Mouse (Mus musculus): Measurements from ENCODE around the gene Ntrk2.

Gene Ntrk2

DNA sequence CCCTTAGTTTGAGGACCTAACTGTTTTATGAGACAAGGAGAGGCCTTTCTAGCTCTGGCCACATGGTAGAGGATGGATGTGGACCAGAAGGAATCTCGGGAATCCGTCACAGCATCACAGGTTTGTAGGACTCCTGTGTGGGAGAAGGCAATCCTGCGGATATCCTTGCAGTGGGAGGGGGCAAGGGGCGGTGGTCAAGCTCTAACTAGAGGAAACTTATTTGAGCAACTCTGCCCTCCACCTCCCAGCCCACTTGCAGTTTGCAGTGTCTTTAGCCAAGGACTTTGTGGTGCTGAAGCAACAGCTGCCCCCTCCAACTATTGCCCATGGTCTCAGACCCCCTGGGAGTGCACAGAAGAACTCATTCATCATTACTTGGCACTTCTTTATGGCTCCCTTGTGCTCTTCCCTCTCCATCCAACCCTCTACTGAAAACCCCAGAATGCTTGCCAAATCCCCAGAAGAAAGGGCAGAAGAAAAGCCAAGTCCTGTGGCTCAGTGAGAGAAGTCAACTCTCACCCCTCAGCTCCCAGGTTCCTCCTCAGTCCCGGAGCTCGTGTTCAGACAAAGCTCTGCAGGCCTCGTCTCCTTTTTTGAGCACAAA, 336.9 kb downstream of the Ntrk2 start:
- DNase-seq, result peak in 1 of 2 experiments; percentile 21

DNA sequence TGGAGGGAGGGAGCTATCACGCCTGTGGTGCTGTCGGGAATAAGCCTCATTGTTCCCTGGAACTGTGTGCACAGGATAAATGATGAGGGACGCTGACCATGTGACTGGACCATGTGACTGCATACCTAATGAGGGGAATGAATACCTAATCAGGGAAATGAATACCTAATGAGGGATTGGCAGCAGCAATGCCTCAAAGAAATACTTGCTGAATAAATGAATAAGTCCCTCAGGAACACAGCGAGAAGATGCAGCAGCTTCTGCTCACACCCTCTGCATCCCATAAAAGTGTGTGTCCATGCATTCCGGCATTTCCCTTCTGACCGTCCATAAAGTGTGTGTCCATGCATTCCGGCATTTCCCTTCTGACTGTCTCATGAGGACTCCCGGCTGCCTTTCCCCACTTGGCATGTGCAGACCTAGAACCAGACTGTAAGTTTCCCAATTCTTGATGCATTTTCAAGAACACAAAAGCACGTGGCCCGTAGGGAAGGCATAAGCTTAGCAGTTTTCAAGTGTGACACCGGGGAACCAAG, 338.0 kb downstream of the Ntrk2 start:
- peak in 1 of 2 experiments; percentile 22 for DNase-seq

DNA sequence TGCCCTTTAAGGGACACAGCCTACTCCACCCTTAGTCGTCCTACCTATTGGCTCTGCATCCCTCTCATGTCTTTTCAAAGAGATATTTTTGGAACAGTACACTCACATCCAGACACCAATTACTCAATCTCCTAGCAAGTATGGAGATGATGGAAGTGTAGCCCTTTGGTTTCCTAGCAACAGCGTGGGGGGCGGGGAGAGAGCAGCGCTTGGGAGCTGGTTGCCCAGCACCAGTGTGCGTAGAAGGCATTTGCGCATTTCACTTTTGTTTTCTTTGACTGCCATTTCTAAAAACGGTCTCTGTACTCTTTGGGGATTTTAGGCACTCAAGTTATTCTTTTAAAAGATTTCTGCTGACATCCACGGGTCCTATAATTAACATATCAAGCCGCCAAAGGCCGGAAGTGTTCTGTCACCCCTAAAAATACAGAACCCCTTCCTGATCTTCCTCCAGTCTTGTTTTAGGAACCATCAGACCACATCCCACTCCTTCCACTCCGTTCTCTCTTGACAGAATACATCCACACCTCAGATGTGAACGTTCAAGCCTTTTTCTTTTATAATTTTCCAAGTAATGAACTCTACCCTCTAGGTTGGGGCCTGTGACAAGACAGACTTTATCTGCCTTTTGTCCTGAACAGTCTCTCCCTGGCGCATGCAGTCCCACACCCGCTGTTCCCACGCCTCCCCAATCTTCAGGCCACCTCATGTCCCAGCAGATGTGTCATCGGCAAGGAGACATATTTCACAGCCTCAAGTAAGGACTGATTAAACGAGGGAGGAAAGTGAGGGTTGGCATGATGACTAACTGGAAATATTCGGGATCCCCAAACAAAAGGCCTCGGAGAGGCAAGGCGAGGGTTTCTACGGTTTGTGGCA, 339.5 kb downstream of the Ntrk2 start:
- peak; percentile 27 for DNase-seq

DNA sequence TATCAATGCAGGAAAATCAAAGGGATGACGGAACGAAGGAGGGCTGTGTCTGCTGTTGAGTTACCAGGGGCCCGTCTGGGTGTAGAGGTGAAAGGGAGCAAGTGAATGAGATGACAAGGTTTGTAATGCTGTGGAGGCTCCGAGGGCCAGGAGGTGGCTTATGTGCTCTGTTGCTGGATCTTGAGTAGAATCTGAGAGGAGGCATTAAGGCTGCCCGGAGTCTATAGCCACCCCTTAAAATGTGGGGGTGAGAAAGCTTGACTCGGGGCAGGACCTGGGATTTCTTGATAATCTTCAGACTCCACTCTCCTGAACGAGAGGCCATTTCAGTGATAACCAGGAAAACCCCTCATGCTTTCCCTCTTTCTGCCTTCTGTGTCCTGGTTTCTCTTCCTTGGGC, 340.2 kb downstream of the Ntrk2 start:
- DNase-seq, result no peak

DNA sequence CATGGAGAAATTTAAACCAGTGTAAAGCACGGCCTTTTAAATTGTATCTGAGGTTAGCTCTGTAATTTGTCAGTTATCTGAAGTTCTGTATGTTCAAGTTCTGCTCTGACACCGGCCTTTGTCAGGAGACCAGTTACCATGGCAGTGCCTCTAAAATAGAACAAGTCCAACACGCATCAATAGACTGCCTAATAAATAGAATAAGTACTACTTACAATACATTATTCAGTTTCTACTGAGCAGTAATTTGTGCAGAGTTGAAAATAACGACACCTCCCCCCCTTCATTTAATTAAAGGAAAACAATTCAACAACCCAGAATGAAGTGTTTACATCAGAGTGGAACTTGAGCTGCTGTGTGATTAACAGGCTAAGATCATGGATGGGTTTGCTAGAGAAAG, 341.6 kb downstream of the Ntrk2 start:
- no peak for DNase-seq

DNA sequence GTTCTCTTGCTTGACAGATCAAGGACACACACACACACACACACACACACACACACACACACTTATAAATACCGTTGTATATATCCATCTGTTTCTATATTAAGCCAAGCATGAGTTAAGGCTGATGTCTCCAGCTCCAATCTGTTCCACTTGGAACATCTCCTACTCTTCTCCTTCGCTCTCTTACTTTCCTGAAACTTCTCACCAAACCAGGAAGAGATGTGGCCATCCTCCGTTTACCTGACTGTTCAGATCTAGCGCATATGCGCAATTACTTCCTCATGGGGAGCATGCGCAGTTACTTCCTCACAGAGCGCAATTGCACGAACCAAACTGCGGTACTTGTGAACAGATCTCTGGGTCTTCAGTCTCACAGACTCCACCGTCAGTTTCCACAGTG, 342.4 kb downstream of the Ntrk2 start:
- DNase-seq, result no peak

DNA sequence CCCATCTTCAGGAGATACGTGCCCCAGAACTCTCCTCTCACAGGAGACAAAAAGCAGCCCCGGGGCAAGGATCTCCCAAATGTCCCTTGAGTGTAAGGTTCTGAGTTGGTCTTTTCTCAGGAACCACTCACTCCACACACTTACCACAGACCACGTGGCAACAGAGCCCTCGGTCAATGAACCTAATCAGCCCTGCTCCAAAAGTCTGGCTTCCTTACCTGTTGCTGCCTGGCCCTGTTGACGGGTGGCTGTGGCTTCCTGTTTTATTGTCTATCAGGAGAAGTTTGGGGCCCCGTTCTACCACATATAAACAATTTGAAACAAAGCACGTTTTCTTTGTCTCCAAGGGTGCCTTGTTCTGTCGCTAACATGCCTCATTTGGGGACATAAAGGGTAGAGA, 357.6 kb downstream of the Ntrk2 start:
- no peak for DNase-seq

DNA sequence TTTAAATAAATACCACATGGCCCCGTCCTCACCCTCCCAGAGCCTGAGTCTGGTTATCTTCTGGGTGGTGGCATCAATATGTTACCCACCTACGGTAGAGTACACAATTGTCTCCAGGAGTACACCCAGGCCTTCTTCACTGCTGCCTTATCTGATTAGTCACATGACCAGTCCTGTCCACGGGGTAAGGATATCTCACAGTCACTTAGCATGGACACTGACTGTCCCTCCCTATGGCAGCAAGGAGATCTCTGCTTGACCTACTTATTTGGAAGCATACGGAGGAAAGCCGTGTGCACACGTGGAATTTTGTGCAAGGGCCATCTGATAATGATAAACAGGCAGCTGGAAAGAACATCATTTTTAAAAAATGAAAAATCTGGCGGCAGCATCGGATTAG, 367.5 kb downstream of the Ntrk2 start:
- peak; percentile 8 to 11 for DNase-seq

DNA sequence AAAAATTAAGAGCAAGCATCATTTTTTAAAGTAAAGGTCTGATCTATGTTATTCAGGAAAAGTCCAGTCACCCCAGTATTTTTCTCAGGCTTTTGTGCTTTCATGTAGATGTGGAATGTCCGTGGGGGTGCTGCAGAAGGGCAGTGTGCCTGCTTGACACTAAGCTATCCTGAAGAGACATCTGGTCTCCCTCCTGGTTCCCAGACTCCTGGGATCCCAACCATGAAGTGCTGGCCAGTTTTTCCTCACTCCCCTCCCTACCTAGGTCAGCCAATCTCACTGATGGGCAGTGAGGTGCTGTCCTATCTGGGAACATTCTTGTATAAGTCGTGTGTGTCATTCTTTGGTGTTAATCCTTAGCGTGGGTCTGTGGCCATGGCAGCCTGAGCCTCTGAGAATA, 369.7 kb downstream of the Ntrk2 start:
- DNase-seq, result no peak

DNA sequence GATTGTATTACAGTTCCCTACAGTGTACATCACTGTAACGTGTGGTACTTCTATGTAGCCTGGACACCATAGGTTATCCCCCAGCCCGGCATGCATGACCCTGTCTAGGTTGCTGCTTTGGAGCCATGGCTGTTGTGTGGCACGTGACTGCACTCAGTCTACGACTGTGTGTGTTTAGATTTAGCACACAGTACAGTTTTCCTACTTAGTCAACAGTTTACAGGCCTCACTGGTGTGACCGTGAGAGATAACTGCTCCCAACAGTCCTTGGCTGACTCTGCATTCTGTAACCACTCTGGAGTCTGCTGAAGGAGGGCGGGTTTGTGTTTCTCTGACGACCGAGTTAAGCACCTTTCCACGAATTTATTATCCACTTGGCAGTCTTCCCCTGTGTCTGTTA, 370.1 kb downstream of the Ntrk2 start:
- no peak for DNase-seq

DNA sequence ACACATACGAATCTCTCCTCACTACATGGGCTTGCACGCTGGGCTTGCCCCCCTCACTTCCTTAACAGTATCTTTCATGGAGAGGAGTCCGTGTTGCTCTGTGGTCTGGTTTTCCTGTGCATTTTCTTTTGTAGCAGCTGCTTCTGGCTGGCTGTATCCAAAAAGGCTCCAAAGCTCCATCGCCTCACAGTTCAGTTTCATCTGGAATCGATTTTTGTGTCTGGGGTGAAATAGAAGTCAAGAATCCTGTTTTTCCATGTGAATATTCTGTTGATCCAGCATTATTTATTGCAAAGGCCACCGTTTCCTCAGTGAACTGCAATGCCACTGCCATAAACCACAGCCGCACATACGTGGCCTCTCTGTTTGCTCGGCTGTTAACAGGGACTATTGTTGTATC, 370.6 kb downstream of the Ntrk2 start:
- no peak for DNase-seq

DNA sequence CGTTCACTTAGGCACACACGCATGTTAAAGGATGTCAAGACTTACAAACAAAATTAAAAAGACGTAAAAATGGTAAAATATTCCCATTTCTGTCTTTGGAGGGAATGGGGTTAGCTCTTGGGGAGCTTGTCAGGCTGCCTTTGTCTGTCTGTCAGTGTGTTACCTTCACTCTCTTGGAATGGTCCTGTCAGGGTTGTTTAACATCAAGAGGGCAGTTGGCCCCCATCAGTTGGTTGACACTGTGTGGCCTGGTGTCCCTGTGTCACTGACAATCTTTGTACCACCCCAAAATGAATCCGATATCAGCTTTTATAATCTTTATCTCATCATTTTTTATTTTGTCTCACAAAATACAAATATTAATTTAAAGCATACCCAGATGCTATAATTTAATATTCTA, 373.6 kb downstream of the Ntrk2 start:
- no peak for DNase-seq

DNA sequence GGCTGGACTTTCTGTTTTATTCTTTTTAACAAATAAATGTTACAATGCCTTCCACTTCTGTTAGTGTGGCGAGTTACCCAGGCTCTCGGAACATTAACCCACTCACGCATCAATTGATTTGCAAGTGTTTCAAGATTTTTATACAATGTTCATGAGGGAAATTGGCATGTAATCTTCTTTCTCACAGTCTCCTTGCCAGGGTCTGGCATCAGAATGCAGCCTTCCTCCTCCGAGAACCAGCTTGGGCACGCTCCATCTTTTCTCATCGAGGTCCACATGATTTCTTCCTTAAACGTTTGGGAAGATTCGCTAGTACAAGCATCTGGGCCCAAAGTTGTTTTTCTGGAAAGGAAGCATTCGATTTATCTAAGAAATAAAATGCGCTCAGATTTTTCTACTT, 374.4 kb downstream of the Ntrk2 start:
- peak in 1 of 2 experiments; percentile 4 for DNase-seq

DNA sequence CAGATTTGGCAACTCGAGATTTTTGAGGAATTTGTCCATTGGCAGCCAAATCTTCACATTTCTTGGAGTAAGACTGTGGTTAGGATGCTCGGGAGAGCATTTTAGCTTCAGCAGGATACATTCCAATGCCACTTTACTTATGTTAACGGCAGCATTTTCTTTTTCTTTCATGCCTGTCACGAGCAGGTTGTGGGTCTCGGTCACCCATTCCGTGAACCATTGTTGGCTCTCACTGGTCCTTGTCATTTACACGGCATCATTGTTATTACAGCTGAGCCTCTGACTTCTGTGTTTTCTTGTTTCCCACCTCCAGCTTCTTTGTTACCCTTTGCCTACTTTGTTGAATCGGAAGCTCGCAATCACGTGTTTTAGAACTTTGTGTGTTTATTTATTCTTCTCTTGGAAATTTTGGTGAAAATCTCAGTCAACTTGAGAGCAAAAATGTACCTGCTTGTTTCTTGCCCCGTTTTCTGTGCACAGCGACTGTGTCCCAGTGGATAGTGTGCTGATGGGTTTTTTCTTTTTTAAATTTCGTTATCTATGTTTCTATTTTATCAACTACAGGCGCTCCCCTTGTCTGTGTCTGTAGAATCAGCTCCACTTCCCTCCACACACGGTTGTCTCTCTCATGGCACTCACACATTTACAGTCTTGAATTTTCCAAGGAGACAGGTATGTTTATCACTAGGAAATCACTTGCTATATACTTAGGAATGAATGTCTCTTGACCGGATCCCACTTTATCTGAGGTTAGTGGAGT, 375.0 kb downstream of the Ntrk2 start:
- DNase-seq, result no peak

DNA sequence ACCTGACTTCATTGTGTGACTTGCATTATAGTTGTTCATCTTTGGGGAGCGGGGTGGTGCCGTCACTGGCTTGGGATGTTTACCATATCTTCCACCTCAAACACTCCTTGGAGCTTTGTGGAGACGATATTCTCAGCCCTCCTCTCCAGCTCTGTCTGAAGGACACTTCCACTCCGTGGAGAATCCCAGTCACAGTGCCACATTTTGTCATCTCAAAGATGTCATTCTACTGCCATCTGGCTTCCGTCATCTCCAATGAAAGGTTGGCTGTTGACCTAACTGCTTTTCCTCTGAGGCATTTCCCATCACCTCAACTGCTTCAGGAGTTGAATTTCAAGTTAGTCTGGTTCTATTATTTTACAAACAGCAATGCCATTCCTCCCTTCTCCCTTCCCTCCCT, 376.3 kb downstream of the Ntrk2 start:
- DNase-seq, result peak; percentile 61 to 73
